Mouse (Mus musculus) erythroid progenitor cell, adult 5-6 weeks (primary cell): ENCODE data around the gene Atpaf2. TPM values are rescaled to one million over a fixed set of nuclear protein-coding genes. Genes with fewer than 3 reads are reported as not detected.
"Not testable (repeated sequence)": the region's sequence is repeated elsewhere in the genome, so short reads cannot be mapped to it uniquely, and the experiment has no call there.

Source experiments
- ATAC-seq: replicated peaks from 2 replicates; pipeline ENCODE4 v1.8.0; 2016; ENCODE audit warnings: moderate number of reproducible peaks, mild to moderate bottlenecking, moderate TSS enrichment, inconsistent platforms; ENCODE audit not compliant: poor library complexity, low FRiP score, severe bottlenecking
- total RNA-seq, 2 experiments: library from RNA; stranded (forward) in 1 of 2; stranded (reverse) in 1 of 2; fragments of 150-400 nt in 1 of 2; fragments of 186-747, 209-891 nt in 1 of 2; gene quantifications; 2 replicates each; pipeline versions ENCODE4 v1.2.3 to v1.2.4; 2015 to 2017; ENCODE audit warnings: low replicate concordance in 2 of 2

Gene Atpaf2
- total RNA-seq (2015; ENCODE audit: low replicate concordance) (11.9 and 12.2 TPM in 2 replicates), total RNA-seq (2017; ENCODE audit: low replicate concordance) (21.1 and 31.8 TPM in 2 replicates)

DNA sequence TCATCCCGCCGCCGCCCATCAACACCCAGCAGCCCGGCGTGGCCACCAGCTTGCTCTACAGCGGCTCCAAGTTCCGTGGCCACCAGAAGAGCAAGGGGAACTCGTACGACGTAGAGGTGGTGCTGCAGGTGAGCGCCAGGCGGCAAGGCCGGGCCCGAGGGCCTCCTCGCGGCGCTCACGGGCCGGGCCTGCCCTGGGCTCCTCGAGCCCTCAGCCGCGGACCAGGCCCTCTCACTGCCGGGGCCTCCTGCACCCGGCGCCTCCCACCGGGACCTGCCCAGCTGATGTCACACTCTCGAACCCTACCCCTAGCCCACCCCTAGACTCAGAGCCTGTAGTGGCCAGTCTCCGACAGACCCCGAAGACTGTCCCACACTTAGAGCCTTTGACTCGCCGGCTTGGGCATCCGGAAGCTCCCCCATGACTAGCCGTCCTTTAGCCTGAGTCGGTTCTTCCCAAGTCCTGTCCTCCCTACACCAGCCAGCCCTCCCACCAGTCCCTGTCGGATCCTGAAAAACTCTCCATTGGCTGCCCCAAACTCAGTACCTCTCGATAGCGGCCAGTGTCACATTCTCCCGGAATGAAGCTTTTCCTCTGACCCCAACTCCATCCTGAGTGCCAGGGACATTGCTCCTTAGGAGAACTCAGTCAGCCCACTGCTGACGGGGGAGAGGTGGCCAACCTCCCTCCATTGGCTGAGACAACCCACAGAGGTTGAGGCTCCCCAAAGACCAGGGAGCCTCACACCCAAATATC lies at the start of gene Atpaf2:
Atpaf2 (minus strand) TSS at position 741 of the 756 bp plus-strand sequence.
- ATAC-seq: peak; percentile 21; the same call in 1 of the 2 replicates

DNA sequence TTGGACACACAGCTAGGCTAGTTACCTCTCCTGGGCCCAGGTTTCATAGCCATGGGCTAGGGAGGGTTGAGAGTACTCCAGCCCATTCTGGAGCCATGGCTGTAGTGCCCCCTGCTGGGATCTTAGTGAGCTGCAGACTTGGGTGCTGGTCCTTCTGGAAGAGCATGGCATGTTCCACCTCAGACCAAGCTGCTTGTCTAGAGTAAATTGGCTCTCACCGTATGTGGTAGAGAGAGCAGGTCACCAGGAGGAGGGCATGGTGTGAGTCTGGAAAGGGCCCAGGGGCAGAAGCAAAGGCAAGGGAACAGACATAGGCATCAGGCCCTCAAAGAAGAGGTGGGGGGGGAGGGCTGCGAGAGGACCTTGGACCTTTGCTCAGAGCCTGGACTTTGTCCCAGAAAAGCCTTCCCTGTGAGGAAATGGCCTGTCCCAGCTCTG lies 47.7 kb upstream of the Atpaf2 start:
- no peak for ATAC-seq

DNA sequence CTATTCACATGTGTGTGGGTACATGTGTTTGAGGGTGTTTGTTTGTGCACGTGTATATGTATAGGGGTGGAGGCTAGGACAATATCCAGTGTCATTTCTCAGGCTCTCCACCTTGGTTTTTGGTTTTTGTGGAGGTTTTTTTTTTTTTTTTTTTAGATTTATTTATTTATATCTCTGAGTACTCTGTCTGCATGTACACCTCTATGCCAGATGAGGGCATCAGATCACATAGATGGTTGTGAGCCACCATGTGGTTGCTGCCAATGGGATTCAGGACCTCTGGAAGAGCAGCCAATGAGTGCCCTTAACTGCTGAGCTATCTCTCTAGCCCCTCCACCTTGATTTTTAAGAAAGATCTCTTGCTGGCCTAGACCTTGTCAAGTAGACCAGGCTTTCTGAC lies 39.7 kb upstream of the Atpaf2 start:
- ATAC-seq: no peak

DNA sequence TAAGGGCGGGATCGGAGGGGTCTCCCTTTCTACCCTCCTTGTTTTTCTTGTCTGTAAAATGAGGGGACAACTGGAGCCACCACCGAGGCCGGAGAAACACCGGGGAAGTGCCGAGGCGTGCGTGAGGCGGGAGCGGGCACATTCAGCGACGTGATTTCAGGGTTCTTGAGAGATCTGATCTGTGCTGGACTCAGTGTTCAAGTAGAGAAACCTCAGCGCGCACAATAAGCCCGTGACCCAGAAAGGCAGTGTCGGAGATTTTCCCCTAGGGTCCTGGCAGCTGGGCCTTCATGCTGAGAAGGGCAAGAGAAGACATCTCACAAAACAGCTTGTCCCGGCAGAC lies 36.5 kb upstream of the Atpaf2 start:
- peak; percentile 52; the same call in 1 of the 2 replicates for ATAC-seq

DNA sequence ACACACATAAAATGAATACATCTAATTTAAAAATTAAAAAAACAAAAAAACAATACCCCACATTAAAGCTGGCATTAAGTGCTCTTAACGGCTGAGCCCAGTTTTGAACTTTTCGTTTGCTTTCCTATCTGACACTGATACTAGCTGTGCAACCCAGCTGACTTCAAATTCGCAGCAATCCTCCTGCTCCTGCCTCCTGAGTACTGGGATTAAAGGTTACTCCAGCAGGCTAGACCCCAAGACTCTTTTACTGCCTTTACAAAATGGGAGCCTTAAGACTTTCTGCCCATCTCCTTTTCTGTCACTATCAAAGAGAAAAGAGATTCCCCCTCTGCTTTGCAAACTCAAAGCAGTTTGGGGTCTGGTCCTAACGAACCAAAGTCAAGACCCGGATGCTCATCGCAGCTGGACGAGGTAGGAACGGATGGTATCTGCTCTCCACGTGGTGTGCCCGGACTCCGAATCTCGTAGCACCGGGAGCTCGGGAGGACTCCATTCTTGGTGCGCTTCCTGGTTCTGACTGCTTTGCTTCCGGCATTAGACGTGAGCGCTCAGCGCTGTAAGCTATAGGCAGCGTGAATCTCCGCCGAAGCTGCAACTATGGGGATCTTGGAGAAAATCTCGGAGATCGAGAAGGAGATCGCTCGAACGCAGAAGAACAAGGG lies 36.0 kb upstream of the Atpaf2 start, which contains the start of gene Drg2:
Drg2 (plus strand) TSS at position 512 of the 665 bp plus-strand sequence.
- ATAC-seq: peak; percentile 76

DNA sequence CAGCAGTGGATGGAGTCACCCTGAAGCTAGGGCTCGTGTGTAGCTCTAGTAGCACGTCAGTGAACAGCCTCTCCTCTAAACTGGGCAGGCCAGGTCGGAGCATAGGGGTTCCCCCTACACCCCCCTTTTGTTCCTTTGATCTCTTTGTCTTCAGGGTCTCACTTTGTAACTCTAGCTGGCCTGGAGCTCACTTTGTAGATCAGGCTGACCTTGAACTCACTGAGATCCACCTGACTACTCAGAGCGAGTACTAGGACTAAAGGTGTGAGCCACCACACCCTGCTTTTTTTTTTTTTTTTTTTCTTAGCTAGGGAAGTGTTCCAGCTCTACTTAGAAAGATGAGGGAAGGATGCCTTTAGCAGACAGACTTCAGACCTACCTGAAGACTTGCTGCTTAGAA lies 25.8 kb upstream of the Atpaf2 start:
- no peak for ATAC-seq

DNA sequence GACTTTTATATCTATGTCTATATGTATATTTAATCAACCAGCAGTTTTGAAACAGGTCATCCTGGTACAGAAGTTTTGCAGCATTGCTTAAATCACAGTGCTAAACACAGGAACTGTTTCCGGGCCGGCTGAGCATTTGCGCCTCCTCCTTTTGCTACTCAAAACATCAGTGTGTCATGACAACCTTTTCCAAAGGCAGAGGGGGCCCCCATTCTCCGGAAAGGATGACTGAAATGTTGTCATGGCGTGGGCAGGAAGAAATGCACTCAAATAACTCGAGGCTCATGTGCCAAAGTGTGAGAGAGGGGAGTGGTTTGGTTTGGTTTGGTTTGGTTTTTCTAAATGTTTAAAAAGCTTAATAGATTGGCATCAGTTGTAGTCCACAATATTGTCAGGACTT lies 24.6 kb upstream of the Atpaf2 start:
- no peak for ATAC-seq

DNA sequence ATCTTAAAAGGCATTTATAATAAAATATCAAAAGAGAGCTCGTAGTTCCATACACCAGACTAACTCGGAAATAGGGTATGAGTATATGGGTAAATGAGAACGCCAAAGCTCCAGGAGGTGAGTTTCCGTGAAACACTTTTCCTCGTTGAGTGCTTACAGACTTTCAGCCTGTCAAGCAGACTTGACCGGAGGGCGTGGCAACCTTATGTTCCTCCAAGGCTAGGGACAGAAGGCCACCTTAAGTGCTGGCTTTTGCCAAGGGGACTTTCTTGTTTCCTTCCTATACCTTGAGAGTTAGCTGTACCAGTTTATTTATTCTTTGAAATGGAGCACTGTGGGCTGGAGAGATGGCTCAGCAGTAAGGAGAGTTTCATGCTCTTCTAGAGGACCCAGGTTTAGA lies 21.9 kb upstream of the Atpaf2 start:
- ATAC-seq: no peak

DNA sequence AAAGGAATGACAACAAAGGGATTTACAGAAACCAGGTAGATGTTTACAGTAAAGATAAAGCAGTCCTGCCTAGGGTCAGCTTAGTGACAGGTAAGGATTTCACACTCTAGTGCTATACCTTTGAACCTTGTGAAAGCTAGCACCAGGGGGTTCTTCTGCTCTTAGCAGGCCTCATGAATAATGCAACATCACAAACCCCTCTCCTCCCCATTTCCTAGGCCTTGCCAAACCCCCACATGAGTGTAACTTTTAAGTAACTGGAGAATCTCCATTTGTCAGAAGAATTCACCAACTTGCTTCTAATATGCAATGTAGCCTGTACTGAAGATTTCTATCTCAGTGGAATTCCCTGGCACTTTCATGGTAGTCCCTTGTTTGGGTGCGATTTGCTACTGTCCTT lies 21.4 kb upstream of the Atpaf2 start:
- ATAC-seq: not testable (repeated sequence)

DNA sequence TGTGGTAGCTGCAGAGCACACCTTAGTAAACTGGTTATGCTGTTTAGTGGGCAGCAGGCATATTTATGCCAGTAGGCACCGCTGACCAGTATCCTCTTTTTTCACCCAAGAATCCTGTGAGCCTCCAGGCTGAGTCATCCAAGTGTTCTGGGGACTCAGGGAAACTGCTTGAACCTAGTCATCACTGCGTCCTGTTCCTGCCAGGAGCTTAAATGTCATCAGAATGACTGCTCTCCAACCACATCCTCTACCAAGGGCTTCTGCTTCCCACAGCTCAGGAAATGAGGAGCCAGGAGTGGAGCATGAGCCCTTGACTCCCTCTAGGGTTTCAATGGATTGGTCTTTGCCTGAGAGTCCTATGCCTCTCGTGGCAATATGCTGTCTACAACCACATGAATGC lies 18.4 kb upstream of the Atpaf2 start:
- no peak for ATAC-seq

DNA sequence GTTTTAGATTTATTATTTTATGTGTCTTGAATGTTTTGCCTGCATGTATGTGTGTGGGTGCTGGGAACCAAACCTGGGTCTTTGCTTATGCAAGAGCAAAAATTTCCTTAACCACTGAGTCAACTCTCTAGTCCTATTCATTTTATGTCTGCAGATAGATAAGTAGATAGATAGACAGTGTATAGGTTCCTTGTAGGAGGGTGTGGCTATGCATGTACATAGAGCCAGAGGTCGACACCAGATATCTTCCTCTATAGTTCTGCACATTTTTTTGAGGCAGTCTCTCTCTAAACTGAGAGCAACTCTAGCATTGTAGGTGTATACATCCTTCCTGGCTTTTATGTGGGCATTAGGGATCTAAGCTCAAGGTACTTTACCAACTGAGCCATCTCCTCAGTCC lies 16.9 kb upstream of the Atpaf2 start:
- ATAC-seq: no peak

DNA sequence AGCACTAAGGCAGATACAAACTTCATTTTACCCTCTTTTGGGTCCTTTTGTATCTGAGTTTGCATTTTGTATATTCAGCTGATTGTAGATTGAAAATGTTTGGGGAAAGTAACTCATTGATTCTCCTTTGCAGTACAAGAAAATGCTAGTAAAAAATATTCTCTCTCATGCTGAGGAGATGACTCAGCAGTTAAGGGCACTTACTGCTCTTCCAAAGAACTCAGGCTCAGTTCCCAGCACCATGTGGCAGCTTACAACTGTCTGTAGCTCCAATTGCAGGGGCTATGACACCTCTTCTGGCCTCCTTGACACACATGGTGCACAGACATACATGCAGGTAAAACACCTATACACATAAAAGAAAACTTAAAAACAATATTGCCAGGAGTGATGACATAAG lies 15.2 kb upstream of the Atpaf2 start:
- ATAC-seq: no peak

DNA sequence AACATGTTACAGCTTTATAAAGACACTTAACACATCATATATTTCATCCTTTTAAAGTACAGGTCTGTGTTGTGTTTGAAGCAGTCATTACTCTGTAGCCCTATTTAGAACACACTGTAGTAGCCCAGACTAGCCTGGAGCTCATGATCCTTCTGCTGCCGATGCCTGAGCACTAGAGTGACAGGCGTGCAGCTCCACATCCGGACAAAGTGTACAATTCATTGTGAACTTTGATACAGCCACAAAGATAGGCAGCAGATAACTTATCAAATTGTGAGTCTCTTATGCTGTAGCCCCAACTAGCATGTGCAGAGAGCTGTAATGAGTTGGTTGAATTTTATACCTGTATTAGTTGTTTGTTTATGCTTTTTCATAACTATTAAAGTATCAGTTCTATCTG lies 9.4 kb upstream of the Atpaf2 start:
- no peak for ATAC-seq

DNA sequence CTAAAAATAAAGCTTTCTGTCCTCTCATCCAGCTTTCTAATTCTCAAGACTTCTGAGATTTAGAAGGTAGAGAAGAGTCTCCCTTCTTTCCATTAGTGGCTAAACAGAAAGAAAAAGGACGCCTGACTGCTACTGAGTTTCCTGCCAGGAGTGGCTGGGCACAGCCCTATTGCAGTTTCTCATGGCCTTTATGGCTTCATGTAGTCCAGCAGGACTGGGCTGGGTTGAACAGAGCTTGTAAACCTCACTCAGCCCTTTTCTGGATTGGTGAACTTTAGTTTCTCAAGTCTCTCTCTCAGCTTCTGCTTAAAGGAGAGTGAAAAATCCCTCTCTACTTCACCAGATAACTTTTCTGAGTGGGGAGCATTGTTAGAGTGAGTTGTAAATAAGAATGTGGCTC lies 8.2 kb upstream of the Atpaf2 start:
- ATAC-seq: no peak

DNA sequence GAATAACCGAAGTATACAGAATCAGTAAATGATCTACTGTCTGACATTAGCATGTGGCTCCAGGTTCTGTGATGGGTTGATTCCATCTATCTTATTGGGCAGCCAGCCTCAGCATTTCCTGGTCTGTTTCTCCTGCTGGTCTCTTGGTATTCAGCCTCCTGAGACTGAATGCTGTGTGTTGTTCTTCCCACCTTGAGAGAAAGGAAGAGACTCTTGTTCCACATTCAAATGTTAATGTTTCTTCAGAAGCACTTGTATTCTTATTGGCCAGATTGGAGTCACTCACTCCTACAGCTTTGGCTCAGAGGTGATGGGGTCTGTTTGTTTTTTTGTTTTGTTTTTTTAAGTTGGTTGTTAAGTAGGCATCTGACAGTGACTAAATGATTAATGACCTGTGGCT lies 4.7 kb upstream of the Atpaf2 start:
- no peak for ATAC-seq

DNA sequence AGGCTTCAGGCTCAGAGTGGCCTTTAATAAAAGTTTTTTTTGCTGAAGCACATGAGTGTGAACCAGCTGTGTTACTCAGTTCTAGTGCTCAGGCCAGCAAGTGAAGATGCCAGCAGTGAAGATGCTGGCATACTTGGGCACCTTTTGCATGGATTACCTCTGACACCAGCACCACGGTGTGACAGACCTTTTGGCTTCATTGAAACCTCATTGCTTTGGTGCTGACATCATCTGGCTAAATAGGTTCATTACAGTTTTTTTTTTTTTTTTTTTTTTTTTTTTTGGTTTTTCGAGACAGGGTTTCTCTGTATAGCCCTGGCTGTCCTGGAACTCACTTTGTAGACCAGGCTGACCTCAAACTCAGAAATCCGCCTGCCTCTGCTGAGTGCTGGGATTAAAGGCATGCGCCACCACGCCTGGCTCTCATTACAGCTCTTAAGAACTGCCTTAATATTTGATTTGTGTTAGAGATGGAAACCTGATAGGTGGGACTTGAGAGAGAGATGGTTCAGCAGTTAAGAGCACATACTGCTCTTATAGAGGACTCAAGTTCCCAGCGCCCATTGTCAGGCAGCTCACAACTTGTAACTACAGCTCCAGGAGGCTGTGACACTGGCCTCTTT lies 3.9 kb upstream of the Atpaf2 start:
- ATAC-seq: no peak

DNA sequence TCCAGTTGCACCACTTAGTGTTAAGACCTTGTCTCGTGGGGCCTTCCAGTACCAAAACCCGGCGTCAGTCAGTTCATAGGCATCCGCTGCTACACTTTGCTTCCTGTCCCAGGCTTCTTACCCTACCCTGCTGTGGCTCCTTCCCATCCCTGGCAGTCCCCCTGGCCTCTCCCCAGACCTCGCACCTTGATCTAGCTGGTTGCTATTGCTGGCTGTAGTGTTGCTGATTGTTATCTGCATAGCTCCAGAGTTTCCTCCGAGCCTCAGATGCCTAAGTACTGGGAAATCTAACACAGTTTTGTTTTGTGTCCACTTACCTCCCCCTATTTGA lies 181 bp upstream of the Atpaf2 start:
- no peak; the same call in 1 of the 2 replicates for ATAC-seq

DNA sequence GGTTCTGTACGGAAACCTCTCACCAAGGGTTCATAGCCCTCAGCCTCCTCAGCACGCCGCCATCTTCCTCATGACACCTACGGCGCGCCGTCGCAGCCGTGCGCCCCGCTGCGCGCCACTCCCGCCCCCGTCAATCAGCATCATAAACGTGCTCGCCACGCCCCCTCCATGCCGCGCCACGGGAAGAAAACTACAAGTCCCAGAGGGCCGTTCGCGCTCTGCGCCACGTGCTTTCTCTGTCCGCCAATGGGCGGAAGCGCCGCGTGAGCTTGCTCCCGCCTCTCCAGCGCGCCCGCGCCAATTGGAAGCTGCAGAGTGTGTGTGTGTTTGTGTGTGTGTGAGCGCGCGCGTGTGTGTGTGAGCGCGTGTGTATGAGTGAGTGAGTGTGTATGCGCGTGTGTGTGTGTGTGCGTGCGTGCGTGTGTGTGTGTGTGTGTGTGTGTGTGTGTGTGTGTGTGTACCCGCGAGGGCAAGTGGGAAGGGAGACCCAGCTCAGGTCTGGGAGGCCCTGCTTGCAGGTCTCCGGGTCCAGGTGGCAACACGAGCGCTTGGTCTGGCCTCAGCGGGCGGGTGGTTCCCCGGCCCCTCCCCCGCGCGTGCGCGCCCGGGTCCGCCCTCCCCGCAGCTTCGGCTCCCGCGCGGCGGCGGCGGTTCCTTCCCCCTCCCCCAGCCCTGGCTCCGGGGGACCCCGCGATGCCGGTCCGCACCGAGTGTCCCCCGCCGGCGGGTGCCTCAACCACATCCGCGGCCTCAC lies 1.1 kb downstream of the Atpaf2 start, which contains the start of gene Gid4:
Gid4 (plus strand) TSS at position 183 of the 754 bp plus-strand sequence.
- peak; percentile 90 for ATAC-seq

DNA sequence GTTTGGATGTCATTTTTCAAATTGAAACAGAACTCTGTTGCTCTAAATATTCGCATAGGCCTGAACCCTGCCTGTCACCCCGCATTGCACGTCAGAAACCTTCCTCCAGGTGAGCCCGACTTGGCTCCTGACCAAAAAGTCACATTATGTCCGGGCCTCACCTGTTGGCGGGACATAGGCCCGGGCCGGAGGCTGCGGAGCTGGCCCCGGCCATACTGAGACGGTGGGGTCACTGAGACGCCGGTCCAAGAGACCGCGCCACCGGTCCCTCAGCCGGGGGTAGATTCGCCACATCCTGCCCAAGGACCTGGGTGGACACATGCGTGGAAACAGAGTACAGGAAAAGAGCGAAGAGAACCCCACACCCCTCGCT lies 1.7 kb downstream of the Atpaf2 start:
- peak; percentile 36 for ATAC-seq

DNA sequence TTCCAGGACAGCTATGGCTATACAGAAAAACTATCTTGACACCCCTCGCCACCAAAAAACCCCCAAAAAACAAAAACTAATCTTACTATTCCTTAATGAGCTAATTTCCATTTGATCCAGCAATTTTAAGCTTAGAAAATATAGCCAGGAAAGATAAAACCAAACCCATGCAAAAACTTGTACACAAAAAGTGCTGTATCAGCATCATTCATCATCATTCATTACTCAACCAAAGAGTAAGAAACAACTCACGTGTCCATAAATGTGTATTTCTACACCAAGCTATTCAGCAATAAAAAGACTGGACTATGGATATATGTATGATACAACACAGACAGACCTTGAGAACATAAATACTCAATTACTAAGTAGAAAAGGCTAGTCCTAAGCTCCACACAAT lies 5.3 kb downstream of the Atpaf2 start:
- no peak for ATAC-seq
